Mouse (Mus musculus) cerebral cortex, adult 2 months (tissue): ENCODE measurements around the gene Ltbp1.

Experiments used
- WGBS: fragments of 180-500 bp; shearing (Covaris S2); methylation state at CpG from one replicate; pipeline ENCODE4 v1.1.7; 2018; 5-methylcytosine and 5-hydroxymethylcytosine counted together

Ltbp1 gene

DNA sequence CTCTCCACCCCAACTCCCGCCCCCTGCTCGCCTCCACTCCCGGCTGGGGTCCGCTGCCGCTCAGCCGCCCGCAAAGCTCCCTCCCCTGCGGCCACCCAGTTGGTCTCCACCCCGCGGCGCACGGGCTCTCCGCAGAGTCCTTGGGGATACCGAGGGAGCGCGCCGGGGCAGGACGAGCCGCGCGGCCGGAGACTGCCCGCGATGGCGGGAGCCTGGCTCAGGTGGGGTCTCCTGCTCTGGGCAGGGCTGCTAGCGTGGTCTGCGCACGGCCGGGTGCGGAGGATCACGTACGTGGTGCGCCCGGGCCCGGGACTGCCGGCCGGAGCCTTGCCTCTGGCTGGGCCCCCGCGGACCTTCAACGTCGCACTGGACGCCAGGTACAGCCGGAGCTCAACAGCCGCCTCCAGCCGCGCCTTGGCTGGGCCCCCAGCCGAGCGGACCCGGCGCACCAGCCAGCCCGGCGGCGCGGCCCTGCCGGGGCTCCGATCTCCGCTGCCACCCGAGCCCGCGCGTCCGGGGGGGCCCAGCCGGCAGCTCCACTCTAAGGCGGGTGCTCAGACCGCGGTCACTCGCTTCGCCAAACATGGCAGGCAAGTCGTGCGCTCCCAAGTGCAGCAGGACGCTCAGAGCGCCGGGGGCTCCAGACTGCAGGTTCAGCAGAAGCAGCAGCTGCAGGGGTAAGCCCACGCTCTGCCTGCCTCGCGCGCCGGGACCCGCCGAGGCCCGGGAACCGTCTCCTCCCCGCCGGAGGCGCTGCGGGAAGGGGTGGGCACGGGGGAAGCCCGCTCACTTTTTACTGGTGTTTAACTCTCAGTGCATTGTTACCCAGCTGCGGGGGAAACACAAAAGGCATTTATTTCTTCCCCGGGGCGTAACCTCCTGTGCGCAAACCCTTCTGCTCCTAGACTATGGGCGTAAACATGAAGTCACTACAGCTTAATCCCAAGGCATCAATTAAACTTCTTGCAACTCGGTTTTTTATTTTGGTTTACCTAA is 615 bp downstream of the Ltbp1 start:
- WGBS, result under 1% methylated on average over 94 of the region's 94 CpGs

DNA sequence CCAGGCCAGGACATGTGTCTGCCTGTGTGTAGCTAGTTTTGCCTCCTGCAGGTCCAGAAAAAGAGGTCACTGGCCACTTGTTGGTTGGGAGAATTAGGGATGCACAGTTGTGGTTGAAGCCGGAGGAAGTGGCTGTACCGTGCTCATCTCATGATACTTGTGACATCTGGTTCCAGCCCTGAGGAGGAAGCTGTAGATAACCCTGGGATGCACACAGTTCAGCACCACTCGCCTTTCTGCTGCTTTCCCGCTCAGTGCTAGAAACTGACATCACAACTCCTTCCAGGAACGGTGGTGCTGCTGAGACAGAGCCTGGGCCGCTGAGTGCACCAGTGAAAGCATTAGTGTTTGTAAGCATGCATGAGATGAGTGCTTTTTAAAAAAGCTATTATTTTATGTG is 5.6 kb downstream of the Ltbp1 start:
- WGBS, result 86% methylated on average over 6 of the region's 6 CpGs

GRCm38 (mm10) chr17:75013211-75013610 is 7.8 kb downstream of the Ltbp1 start:
- WGBS, result 79% methylated on average over 4 of the region's 4 CpGs

GRCm38 (mm10) chr17:75013868-75014267 is 8.5 kb downstream of the Ltbp1 start:
- WGBS, result 39% methylated on average over 10 of the region's 10 CpGs

- WGBS, result 87% methylated on average over 24 of the region's 24 CpGs
Measured at GRCm38 (mm10) chr17:75014601-75015356, 9.4 kb downstream of the Ltbp1 start.

DNA sequence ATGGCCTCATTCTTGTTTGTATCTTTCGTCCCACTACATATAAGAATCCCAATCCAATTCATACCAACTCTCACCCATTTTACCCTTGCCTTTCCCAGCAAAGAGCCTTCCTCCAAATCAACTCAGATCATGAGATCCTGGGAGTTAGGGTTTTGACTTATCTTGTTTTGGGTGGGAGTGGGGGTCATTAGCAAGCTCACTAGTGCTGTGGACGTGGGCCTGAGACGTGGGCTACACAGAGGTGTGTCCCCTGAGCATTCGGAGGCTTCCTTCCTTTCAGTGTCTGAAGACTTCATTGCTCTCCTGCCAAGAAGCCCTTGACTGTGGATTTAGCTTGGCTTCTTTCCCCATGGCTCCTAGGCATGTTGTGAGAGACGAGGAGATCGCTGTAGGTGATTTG is 10.2 kb downstream of the Ltbp1 start:
- 84% methylated on average over 6 of the region's 6 CpGs for WGBS

DNA sequence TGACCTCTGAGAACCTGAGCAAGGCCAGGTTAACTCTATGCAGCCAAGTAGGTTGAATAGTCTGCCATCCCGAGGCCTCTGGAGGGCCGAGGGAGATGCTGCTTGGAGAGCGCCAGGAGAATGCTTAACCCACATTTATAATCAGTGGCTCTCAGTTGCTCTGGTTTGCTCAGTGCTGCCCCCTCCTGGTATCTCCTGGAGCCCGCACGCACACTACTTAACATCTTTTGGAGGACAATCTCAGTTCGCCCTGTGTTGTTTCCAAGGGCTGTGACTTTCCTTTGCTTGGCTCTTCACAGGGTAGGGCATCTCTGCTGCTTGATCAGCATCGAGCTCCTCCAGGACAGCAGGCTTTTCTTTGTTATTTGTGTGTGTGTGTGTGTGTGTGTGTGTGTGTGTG is 12.1 kb downstream of the Ltbp1 start:
- WGBS, result 77% methylated on average over 7 of the region's 7 CpGs

- 85% methylated on average over 5 of the region's 5 CpGs for WGBS
Measured at GRCm38 (mm10) chr17:75018142-75018541, 12.8 kb downstream of the Ltbp1 start.

DNA sequence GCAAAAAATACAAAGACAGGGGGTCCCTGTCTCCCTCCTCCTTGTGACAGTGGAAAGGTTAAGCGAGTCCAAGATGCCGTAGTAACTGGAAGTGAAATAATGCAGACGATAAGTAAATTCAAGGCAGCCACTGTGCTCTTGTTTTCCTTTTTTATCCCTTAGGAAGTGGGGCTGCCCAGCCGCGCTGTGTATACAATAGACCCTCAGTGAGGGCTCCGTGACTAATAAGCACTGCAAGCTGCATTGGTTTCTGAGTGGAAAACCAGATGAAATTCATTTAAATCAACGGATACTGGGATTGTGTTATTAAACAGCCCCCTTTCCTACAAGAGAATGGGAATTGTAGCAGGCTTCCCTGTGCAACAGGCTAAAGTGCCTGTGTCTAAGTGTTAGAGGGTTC is 14.7 kb downstream of the Ltbp1 start:
- 60% methylated on average over 7 of the region's 7 CpGs for WGBS

GRCm38 (mm10) chr17:75020619-75021018 is 15.3 kb downstream of the Ltbp1 start:
- 88% methylated on average over 3 of the region's 3 CpGs for whole genome bisulfite sequencing

GRCm38 (mm10) chr17:75027358-75028131 is 22.2 kb downstream of the Ltbp1 start:
- WGBS, result 58% methylated on average over 12 of the region's 12 CpGs

GRCm38 (mm10) chr17:75033356-75033755 is 28.0 kb downstream of the Ltbp1 start:
- 83% methylated on average over 14 of the region's 14 CpGs for WGBS

DNA sequence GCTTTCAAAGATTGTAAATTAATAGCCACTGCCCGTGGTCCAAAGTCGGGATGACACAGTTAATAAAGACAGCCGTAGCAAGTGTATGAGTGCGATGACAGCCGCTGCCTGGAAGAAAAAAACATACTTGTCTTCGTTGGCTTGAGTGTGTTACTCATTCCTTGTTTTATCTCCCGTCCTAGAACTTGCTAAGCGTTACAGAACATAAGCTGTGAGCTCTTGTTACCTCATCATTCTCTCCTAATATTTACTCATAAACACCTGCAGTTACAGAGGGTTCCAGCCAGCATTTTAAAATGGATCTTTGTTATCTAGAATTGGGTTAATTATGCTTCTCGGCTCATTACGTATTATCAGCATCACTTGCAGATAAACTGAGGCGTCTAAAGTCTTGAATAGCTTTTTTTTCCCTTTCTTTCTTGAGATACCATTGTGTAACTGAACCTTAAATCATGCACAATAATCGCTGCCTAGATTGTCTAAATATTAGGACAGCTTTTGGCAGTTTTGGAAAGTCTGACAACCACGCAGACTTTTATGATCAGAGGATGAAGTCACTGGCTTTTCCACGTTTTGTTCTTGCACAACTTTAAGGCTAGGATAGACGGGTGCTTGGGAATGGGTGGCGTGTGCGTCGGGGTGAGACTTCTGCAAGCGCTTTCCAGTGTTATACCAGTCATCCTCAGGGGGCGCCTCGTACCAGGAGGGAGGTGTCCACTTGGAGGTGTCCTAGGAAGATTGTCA is 28.7 kb downstream of the Ltbp1 start:
- 73% methylated on average over 21 of the region's 21 CpGs for WGBS

- 84% methylated on average over 6 of the region's 6 CpGs for WGBS
Measured at GRCm38 (mm10) chr17:75036881-75037280, 31.5 kb downstream of the Ltbp1 start.

DNA sequence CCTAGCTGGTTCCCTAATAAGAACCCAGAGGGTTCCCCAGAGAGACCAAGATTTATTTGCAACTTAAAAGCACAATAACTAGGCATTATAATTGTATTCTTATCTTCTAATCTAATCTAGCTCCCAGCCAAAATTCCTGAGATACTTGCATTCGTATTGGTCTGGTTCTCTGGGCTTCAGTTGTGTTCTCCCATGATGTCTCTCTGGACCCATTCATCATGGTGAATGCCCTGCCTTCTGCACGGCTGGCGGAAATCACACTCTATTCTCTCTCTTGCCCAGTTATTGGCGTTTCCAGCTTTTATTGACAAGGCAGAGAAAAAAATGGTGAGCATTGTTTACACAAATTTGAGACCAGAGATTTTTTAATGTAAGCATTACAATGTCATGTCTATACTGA is 33.6 kb downstream of the Ltbp1 start:
- WGBS, result 78% methylated on average over 4 of the region's 4 CpGs

- 89% methylated on average over 8 of the region's 8 CpGs for WGBS
Measured at GRCm38 (mm10) chr17:75049366-75049969, 44.1 kb downstream of the Ltbp1 start.

DNA sequence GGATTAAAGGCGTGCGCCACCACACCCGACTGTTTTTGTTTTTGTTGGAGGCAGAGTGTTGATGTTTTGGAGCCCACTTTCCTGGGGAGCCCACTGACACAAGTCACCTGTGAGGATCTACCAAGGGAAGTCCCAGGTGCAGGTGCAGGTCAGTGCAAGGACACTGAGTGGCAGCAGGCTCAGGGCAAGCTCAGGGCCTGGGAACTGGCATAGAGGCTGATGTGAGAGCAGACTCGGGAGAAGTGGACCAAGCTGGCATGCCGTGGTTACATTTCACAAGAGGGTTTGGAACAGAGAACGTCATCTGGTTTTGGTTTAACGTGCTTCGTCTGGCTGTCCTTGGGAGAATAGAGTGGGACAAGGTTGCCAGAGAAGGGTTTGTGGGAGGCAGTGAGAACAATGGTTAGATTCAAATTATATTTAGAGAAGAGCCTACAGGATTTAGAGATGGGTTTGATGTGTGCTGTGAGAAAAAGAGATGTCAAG is 46.1 kb downstream of the Ltbp1 start:
- 92% methylated on average over 8 of the region's 8 CpGs for WGBS

DNA sequence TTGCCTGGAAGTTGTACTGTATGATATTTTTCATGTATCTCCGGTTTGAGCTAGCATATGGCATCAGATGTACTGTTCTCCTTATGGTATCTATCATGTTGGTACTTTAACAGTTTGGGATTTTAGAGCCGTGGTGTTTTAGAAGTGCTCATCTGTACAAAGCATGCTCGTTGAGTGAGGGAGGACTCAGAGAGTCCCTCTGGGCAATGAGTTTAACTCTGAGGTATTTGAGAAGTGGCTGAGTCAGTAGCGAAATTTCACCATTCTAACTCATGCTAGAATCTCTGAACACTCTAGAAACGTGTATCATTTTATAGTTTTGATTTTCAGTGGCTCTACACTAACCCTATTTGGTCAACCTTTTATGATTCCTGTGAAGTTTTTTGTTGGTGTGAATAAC is 49.9 kb downstream of the Ltbp1 start:
- 60% methylated on average over 5 of the region's 5 CpGs for WGBS

GRCm38 (mm10) chr17:75055961-75056360 is 50.6 kb downstream of the Ltbp1 start:
- WGBS, result 93% methylated on average over 6 of the region's 6 CpGs

DNA sequence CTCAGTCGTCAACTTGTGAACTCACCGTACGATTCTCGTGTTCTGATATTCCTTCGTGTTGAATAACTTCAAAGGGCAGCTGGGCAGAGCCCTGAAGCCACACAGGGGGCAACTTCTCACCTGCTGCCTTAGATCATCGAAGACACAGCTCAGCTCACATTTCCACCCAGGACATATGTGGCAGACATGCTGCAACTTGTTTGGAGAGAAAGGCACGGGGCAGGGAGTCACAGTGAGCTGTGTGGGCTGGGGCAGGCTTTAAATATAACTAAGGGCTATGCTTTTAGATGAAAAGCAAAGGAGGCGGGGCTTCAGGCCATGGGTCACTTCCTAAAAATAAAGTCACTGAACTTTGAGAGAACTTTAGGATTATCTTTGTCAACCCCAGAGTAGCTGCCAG is 51.3 kb downstream of the Ltbp1 start:
- 67% methylated on average over 8 of the region's 8 CpGs for WGBS

DNA sequence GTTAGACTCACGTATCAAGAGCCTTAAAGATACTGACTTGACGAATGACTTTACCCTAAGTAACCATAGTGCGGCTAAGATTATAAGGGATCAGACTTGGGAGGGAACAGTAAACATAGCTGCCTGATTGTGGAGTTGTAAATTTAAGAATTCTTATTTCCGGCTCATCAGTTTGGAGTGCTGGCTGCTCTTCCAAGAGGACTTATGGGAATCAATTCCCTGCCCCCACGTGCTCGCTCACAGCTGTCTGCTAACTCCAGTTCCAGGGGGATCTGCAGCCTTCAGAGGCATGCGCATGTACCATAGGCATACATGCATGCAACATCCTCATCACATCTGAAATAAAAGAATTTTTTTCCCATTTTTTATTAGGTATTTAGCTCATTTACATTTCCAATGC is 61.0 kb downstream of the Ltbp1 start:
- WGBS, result 93% methylated on average over 7 of the region's 7 CpGs
